Mouse (Mus musculus) spleen, adult 2 months (tissue): ENCODE results near the gene Morc1.

Source experiments
- CTCF ChIP-seq: fragments of 200-500 bp; IDR thresholded peaks from 2 replicates; pipeline ENCODE4 v1.5.1; 2011; ENCODE audit warnings: mild to moderate bottlenecking, inconsistent platforms; ENCODE audit not compliant: insufficient read depth, insufficient read length, insufficient replicate concordance; ENCODE audit errors: extremely low read depth
- POLR2A ChIP-seq: fragments of 200-500 bp; IDR thresholded peaks from 2 replicates; pipeline ENCODE4 v1.6.1; 2011; ENCODE audit warnings: low read depth, low read length, inconsistent platforms

DNA sequence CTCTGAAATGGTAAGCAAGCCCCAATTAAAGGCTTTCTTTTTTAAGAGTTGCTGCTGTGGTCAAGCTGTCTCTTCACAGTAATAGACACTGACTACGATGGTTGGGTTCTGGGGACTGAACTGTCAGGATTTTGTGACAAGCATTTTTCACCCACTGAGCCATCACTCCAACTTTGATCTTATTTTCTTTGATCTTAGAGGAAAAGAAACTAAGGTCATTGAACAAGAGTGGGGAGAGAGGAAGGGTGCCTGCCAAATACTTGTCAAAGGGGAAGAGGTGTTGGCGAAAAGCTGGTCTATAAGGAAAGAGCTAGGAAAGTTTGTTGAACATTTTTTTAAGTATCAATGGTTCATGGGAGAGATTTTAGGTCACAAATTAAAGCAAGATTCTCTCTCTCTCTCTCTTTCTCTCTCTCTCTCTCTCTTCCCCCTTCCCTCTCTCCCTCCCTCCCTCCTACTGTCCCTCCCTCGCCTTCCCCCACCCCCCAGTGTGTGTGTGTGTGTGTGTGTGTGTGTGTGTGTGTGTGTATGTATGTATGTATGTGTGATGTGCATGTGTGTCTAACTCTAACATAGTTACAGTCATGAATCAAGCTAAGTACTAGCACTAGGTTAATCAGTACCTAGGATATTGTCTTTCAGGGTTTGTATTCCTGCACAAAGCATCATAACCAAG is 47.3 kb upstream of the Morc1 start:
- TF ChIP-seq POLR2A = no peak
- no peak for TF ChIP-seq CTCF
